Mouse (Mus musculus): ENCODE data around the gene Dusp16.

DNA sequence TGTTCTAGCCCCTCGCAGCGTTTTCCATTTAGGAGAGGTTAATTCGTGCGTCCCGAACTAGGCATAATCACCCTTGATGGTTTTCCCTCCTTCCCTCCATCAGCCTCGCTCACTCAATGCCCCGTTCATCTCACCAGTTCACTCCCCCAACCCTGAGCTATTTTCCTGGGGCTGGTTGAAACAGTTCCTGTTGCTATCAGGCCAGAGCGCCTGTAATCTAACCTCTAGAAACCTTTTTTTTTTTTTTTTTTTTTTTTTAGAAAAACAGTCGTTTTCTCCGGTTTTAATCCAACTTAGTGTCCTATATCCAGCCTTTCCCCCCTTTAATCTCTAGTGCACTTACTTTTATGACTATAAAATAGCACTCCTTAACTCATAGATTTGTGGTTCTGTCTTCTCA lies 38.4 kb upstream of the Dusp16 start:
- TF ChIP-seq CTCF (IDR thresholded peaks at IDR 0.05; ENCODE audit: borderline replicate concordance, insufficient read depth, low read length) (no peak), POLR2A (IDR thresholded peaks at IDR 0.05; ENCODE audit: low read depth, low read length) (no peak)

Data from embryonic fibroblast, embryonic 13.5 days (primary cell).